Mouse (Mus musculus) heart, embryonic 16.5 days (tissue): ENCODE measurements at regions not wholly inside any gene's neighbourhood (a gene's known extent, or its start where the extent isn't known, plus 50 kb on each side); places are given as distances from the start of the nearest gene placed in this dataset.

ENCODE experiments used
- ATAC-seq: fragments of 200-750 bp; cut with Nextera tagmentation; replicated peaks from 2 replicates; pipeline ENCODE4 v1.8.0; 2017; ENCODE audit warnings: moderate number of reproducible peaks; ENCODE audit not compliant: insufficient read depth, low FRiP score; ENCODE audit errors: extremely low read depth
- H3K27ac ChIP-seq: fragments of 300-500 bp; sonication (generic); 2 replicates; pipeline ENCODE4 v1.5.1; 2014; ENCODE audit warnings: mild to moderate bottlenecking, low read length, control low read depth, moderate library complexity
- H3K27me3 ChIP-seq: fragments of 300-500 bp; sonication (generic); 2 replicates; pipeline ENCODE4 v1.6.1; 2014; ENCODE audit warnings: low read length, mixed read lengths; ENCODE audit not compliant: control insufficient read depth, insufficient read depth
- H3K36me3 ChIP-seq: fragments of 300-500 bp; sonication (generic); 2 replicates; pipeline ENCODE4 v1.6.1; 2014; ENCODE audit not compliant: control insufficient read depth, insufficient read depth
- H3K4me1 ChIP-seq: fragments of 300-500 bp; sonication (generic); 2 replicates; pipeline ENCODE4 v1.6.1; 2014; ENCODE audit warnings: low read length, mixed read lengths; ENCODE audit not compliant: control insufficient read depth, insufficient read depth
- H3K4me2 ChIP-seq: fragments of 300-500 bp; sonication (generic); 2 replicates; pipeline ENCODE4 v1.6.1; 2014; ENCODE audit warnings: low read depth, mild to moderate bottlenecking, control low read depth, low read length
- H3K4me3 ChIP-seq: fragments of 300-500 bp; sonication (generic); 2 replicates; pipeline ENCODE4 v1.5.1; 2014; ENCODE audit warnings: mild to moderate bottlenecking, control low read depth, low read length
- H3K9ac ChIP-seq: fragments of 300-500 bp; sonication (generic); 2 replicates; pipeline ENCODE4 v1.6.1; 2014; ENCODE audit warnings: low read length, control low read depth
- H3K9me3 ChIP-seq: fragments of 300-500 bp; sonication (generic); replicated peaks from 2 replicates; pipeline ENCODE4 v1.6.1; 2016; ENCODE audit warnings: low read length; ENCODE audit not compliant: control insufficient read depth
- WGBS: fragments of 180-500 bp; shearing (Covaris S2); extraction: QIAGEN DNeasy Blood & Tissue Kit; methylation state at CpG from one replicate; pipeline ENCODE4 v1.1.7; 2014; 5-methylcytosine and 5-hydroxymethylcytosine counted together

DNA sequence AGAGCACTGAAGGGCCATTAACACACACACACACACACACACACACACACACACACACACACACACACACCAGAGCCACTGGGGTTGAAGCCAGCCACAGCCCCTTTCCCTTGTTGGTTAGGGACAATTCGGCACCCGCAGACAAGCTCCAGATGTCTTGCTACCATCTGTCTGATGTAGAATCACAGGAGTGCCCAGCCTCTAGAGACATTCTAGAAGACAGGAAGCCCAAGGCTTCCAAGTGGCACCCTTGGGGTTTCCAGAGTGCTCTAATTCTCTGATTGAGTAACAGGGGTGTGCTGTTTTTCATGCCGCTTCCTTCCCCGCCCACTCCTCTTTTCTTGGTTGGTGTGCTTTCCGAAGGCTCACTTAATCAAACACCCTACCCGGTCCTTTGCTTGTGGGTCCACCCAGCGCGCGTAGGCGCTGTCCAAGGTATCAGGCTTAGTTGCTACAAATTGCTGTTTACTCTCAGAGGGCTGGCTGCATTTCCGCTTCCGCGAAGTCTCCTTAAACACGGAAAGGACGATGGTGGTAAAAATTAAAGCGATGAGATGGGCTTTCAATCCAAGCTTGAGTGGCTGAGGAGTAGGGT, 59.5 kb upstream of the Zbtb18 start:
- no peak overlapping the region; the same call in 1 of the 2 replicates for H3K4me2 ChIP-seq
- no peak overlapping the region for H3K4me3 ChIP-seq
- H3K27ac ChIP-seq: no peak overlapping the region
- no peaks in the 10 kb centered on the region for H3K9me3 ChIP-seq
- no peaks in the 10 kb centered on the region for H3K4me1 ChIP-seq
- no peaks in the 10 kb centered on the region for H3K36me3 ChIP-seq
- no peak overlapping the region for H3K9ac ChIP-seq
- WGBS: 10% methylated on average over 16 of the region's 16 CpGs
- ATAC-seq: no peak
- H3K27me3 ChIP-seq: no peaks in the 10 kb centered on the region

DNA sequence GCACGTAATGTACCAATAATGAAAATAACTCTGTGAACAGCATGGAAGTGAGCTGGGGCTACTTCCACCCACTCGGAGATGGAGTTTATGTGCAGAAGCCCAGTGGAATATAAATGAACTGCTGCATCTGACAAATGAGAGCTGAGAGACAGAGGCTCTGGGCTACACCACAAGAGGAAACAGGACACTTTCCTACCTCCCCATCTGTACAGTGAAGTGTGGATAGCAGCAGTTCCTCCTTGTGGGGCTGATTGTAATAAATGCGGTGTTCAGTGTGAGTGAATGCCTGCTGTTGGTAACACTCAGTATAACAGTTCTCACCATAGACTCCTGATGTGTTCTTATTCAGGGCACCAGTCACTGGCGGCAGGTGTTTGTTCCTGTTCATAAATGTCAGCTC, 60.0 kb upstream of the Zbtb18 start:
- Histone ChIP-seq H3K27me3 (no peaks in the 10 kb centered on the region), H3K4me2 (no peak overlapping the region), H3K27ac (no peak overlapping the region), H3K9ac (no peak overlapping the region), H3K9me3 (no peaks in the 10 kb centered on the region), H3K36me3 (no peaks in the 10 kb centered on the region), H3K4me1 (no peaks in the 10 kb centered on the region), H3K4me3 (no peak overlapping the region)
- ATAC-seq: no peak
- 81% methylated on average over 4 of the region's 4 CpGs for WGBS

DNA sequence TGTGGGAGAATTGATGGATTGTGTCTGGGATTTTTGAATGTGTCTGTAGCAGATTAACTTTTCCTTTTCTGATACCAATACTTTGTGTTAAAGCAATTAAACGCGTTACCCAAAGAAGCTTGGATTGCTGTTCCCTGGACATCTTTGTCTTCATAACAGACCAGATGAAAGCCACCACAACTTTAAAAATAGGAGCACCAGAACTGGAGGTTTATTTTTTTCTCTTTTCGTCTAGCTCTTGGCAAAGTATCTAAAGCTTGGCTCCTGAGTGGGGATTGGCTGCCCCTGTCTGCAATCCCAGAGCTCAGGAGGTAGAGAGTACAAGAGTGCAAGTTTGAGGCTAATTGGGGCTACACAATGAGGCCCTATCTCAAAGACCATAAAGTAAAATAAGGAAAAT, 64.0 kb upstream of the Zbtb18 start:
- H3K4me2 ChIP-seq: no peak overlapping the region
- no peak for ATAC-seq
- H3K4me3 ChIP-seq: no peak overlapping the region
- H3K4me1 ChIP-seq: no peaks in the 10 kb centered on the region
- no peaks in the 10 kb centered on the region for H3K27me3 ChIP-seq
- WGBS: 82% methylated on average over 3 of the region's 3 CpGs
- no peak overlapping the region for H3K9ac ChIP-seq
- no peaks in the 10 kb centered on the region for H3K36me3 ChIP-seq
- H3K9me3 ChIP-seq: no peaks in the 10 kb centered on the region
- H3K27ac ChIP-seq: no peak overlapping the region

DNA sequence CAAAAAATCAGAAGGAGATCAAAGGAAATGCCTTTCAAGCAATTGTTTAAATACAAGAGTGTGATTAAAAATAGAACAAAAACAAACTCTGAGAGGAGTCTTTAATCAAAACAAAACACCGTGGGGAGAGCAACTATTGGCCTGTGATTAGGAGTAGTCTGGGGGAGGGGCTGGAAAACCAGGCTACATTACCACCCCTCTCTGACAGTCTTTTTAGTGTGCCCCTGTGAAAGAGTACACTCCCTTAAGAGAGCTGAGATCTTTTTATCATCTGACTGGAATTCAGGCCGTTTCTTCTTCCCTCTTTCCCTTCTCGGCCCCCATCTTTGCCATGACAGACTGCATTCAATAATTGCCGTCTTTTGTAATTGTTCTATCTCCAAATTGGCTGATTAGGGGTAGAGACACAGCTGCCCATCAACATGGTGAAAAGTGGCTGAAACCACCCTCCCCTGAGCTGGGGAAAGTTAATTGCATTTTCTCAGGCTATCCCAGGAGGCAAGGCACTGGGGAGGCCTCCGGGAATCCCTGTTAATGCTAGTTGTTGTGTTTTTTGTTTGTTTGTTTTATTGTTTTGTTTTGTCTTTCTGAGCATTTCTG, 68.8 kb upstream of the Zbtb18 start:
- no peak overlapping the region for H3K9ac ChIP-seq
- no peaks in the 10 kb centered on the region for H3K9me3 ChIP-seq
- H3K27me3 ChIP-seq: no peaks in the 10 kb centered on the region
- H3K36me3 ChIP-seq: no peaks in the 10 kb centered on the region
- 18% methylated on average over 5 of the region's 5 CpGs for WGBS
- H3K4me3 ChIP-seq: no peak overlapping the region
- no peak for ATAC-seq
- H3K4me2 ChIP-seq: no peak overlapping the region
- no peaks in the 10 kb centered on the region for H3K4me1 ChIP-seq
- H3K27ac ChIP-seq: no peak overlapping the region

- H3K9me3 ChIP-seq: no peaks in the 10 kb centered on the region
- no peak overlapping the region for H3K27ac ChIP-seq
- H3K36me3 ChIP-seq: no peaks in the 10 kb centered on the region
- H3K27me3 ChIP-seq: no peaks in the 10 kb centered on the region
- 51% methylated on average over 10 of the region's 10 CpGs for whole genome bisulfite sequencing
- no peak overlapping the region for H3K4me3 ChIP-seq
- H3K9ac ChIP-seq: no peak overlapping the region
- H3K4me1 ChIP-seq: no peaks in the 10 kb centered on the region
- H3K4me2 ChIP-seq: 0 out of 2 replicates have a peak overlapping the region, but pooled peaks have one; percentile 12
- no peak for ATAC-seq
Observed at GRCm38 (mm10) chr1:177372066-177372465, 70.1 kb upstream of the Zbtb18 start.

DNA sequence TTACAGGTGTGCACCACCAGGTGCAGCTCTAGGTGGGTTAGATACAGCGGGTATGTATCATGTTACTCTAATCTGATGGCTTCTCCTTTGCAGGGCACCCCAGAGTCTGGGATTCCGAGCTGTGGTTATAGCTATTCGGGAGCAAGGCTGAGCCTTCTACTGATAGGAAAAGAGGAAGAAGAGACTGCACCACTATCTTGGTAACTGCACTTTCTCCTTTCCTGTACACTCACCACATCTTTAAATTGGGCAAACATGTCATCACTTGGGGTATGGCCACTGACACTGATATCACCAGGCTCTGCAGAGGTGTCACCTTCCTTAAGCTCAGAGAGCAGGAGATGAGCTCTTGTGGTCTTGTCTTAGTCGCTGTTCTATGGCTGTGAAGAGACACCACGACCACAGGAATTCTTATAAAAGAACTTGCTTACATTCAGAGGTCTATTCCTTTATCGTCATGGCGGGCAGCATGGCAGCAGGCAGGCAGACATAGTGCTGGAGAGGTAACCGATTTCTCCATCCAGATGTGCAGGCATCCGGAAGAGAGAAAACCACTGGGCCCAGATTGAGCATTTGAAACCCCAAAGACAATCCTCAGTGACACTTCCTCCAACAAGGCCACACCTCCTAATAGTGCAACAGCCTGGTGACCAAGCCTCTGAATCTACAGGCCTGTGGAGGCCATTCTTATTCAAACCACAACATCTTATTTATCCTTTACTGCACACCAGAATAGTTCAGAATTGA, 74.1 kb upstream of the Zbtb18 start:
- H3K9ac ChIP-seq: no peak overlapping the region
- H3K4me2 ChIP-seq: no peak overlapping the region
- no peaks in the 10 kb centered on the region for H3K9me3 ChIP-seq
- H3K27ac ChIP-seq: no peak overlapping the region
- no peaks in the 10 kb centered on the region for H3K27me3 ChIP-seq
- no peak for ATAC-seq
- H3K4me1 ChIP-seq: no peaks in the 10 kb centered on the region
- no peak overlapping the region for H3K4me3 ChIP-seq
- no peaks in the 10 kb centered on the region for H3K36me3 ChIP-seq
- 56% methylated on average over 9 of the region's 9 CpGs for WGBS

- 74% methylated on average over 6 of the region's 6 CpGs for WGBS
- Histone ChIP-seq H3K4me1 (no peaks in the 10 kb centered on the region), H3K4me3 (no peak overlapping the region), H3K27ac (no peak overlapping the region), H3K27me3 (no peaks in the 10 kb centered on the region), H3K36me3 (no peaks in the 10 kb centered on the region), H3K9me3 (no peaks in the 10 kb centered on the region), H3K9ac (no peak overlapping the region), H3K4me2 (no peak overlapping the region)
- ATAC-seq: no peak
Observed at GRCm38 (mm10) chr1:177366914-177367313, 75.2 kb upstream of the Zbtb18 start.

- Histone ChIP-seq H3K27ac (no peak overlapping the region), H3K4me3 (no peak overlapping the region), H3K9me3 (no peaks in the 10 kb centered on the region), H3K36me3 (no peaks in the 10 kb centered on the region), H3K4me2 (no peak overlapping the region), H3K27me3 (no peaks in the 10 kb centered on the region), H3K9ac (no peak overlapping the region), H3K4me1 (no peaks in the 10 kb centered on the region)
- WGBS: 78% methylated on average over 7 of the region's 7 CpGs
- no peak for ATAC-seq
Observed at GRCm38 (mm10) chr1:177366475-177366874, 75.7 kb upstream of the Zbtb18 start.

- WGBS: 63% methylated on average over 7 of the region's 7 CpGs
- ATAC-seq: no peak
- Histone ChIP-seq H3K9ac (no peak overlapping the region), H3K27me3 (no peaks in the 10 kb centered on the region), H3K27ac (no peak overlapping the region), H3K4me1 (no peaks in the 10 kb centered on the region), H3K4me2 (no peak overlapping the region), H3K4me3 (no peak overlapping the region), H3K36me3 (no peaks in the 10 kb centered on the region), H3K9me3 (no peaks in the 10 kb centered on the region)
Observed at GRCm38 (mm10) chr1:177364355-177364754, 77.8 kb upstream of the Zbtb18 start.
